In the genomic region with DNA sequence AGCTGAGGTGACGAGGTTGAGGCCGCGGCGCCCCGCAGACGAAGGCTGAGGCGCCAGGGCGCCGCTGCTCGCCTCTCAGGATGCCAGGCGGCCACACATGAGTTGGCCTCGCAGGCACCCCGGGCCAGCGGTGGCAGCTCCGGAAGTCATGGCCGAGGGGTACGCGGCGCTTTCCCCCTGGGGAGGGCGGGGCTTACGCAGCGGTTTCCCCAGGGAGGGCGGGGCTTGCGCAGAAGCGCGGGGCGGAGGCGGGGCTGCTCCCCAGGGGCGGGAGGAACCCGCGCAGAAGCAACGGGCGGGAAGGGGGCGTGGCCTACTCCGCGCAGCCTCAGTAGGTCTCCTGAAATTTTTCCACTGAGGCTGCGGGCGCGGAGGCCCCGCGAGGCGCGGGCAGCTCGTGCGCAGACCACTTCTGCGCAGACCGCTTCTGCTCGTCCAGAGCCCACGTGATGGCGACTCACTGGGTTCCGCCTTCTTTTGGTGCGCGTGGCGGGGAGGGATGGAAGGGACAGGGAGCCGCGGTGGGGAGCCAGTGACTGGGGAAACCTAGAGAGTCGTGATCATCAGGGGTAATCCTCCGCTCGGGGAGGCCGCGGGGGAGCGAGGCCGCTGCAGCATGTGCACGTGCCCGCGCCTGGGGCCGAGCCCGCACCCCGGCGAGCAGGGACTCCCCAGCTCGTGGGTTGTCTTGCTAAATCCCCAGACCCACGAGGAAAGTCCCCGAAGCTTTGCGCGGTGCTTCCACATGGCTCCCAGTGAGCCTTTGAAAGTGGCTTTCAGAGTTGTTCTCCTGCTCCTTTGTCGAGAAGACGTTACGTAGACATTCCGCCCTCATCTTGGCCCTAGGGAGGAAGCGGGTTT, we compare ENCODE assay signal across 8 mouse cellular contexts. TPM values are rescaled to one million over a fixed set of nuclear protein-coding genes. Genes with fewer than 3 reads are reported as not detected.
DNase-seq lines count a peak whose midpoint lies in the region; ATAC-seq lines count a peak whose summit lies in the region.

No protein-coding gene starts in this region.

- peak overlapping the region; percentile 96 for H3K27ac ChIP-seq in hindbrain, embryonic 16.5 days (ENCODE audit: low read depth, low read length)
- peak overlapping the region; percentile 87 for H3K27ac ChIP-seq in macrophage

- no peaks in the 10 kb centered on the region for H3K4me1 ChIP-seq in hindbrain, embryonic 16.5 days (ENCODE audit: control insufficient read depth, insufficient read depth, low read depth, low read length)

- no peaks in the 10 kb centered on the region for H3K27me3 ChIP-seq in hindbrain, embryonic 16.5 days (replicated peaks; ENCODE audit: control insufficient read depth, insufficient read depth, low read length)

- peak; percentile 98 for DNase-seq in T-cell, adult 2 months (ENCODE audit: low spot score)
- peak; percentile 98 to 99 for DNase-seq in cerebellum, postnatal 36 days
- peak; percentile 98 for DNase-seq in frontal cortex, postnatal 36 days (ENCODE audit: low spot score in 2 of 2)
- peak; percentile 99 for DNase-seq in left cerebral cortex, adult 18-20 months (ENCODE audit: low spot score in 2 of 2)
- peak; percentile 98 for DNase-seq in right cerebral cortex, adult 18-20 months
- DNase-seq in urinary bladder, postnatal 10 days (ENCODE audit: low spot score) = peak; percentile 95

- H3K9me3 ChIP-seq in hindbrain, embryonic 16.5 days (ENCODE audit: control insufficient read depth, low read length) = no peaks in the 10 kb centered on the region

- H3K36me3 ChIP-seq in hindbrain, embryonic 16.5 days (ENCODE audit: control insufficient read depth, insufficient read depth, low read length) = no peaks in the 10 kb centered on the region
- H3K36me3 ChIP-seq in macrophage (ENCODE audit: inconsistent target) = no peaks in the 10 kb centered on the region

- under 1% methylated on average over 80 of the region's 80 CpGs for WGBS in hindbrain, embryonic 16.5 days
- under 1% methylated on average over 74 of the region's 80 CpGs for WGBS in macrophage (ENCODE audit: missing documents)

- no peaks in the 10 kb centered on the region for H3K79me2 ChIP-seq in macrophage (ENCODE audit: inconsistent target)

- peak overlapping the region; percentile 91 for H3K9ac ChIP-seq in hindbrain, embryonic 16.5 days (ENCODE audit: low read depth, low read length)

- H3K4me3 ChIP-seq in hindbrain, embryonic 16.5 days (ENCODE audit: low read length) = peak overlapping the region; percentile 65
- peak overlapping the region; percentile 29 for H3K4me3 ChIP-seq in macrophage (ENCODE audit: inconsistent target)

- ATAC-seq in hindbrain, embryonic 16.5 days = peak; percentile 93

- H3K4me2 ChIP-seq in hindbrain, embryonic 16.5 days (ENCODE audit: low read length) = peak overlapping the region; percentile 90

RNA-seq across cellular contexts. Expression of a gene that starts 10.2 kb away (rescaled TPM):
- polyA plus RNA-seq in hindbrain, embryonic 16.5 days (2015; fragmentation: Nextera tagmentation; extraction: Ambion mirVana) = 87.4 and 111 TPM in 2 replicates
- 100 to 1,000 TPM in 1 of 2 experiments, 10 to 100 TPM in 1; 93.9 to 101 TPM for total RNA-seq in left cerebral cortex, adult 18-20 months (2021)
- 100 to 1,000 TPM in 9 of 26 experiments, 10 to 100 TPM in 17; 12.5 to 208 (median 81.7) TPM for total RNA-seq in macrophage (2018; cell fraction: chromatin; rRNA removed)
- total RNA-seq in macrophage (2018; cell fraction: cytosol; rRNA removed) = 10 to 100 TPM; 11.6 to 70.8 (median 26.9) TPM
- total RNA-seq in macrophage (2018; cell fraction: nucleus; rRNA removed) = 100 to 1,000 TPM in 13 of 26 experiments, 10 to 100 TPM in 13; 44.0 to 189 (median 105) TPM
- 7.9 to 34.0 TPM (median 16.4 TPM) in 3 replicates for polyA plus RNA-seq in macrophage (2018)

Comparison
In these comparisons a context has a peak if more than half of its experiments do, and no peak if none do; other contexts are left out.
1. Peak in every context shown above with its lines: DNase-seq, ATAC-seq, H3K4me3 ChIP-seq and H3K27ac ChIP-seq.